Mouse (Mus musculus) adrenal gland, adult 2 months (tissue): ENCODE measurements around the gene Amigo2. TPM values are rescaled to one million over a fixed set of nuclear protein-coding genes. Genes with fewer than 3 reads are reported as not detected.
"Not testable (repeated sequence)": the region's sequence is repeated elsewhere in the genome, so short reads cannot be mapped to it uniquely, and the experiment has no call there.

Experiments used
- DNase-seq: peaks from one replicate; pipeline ENCODE4 v3.0.0; 2021
- polyA plus RNA-seq: library from polyadenylated mRNA; depleted of rRNA; stranded (reverse); fragments of >200 nt; gene quantifications from 2 replicates; pipeline ENCODE4 v1.2.3, GENCODE M21; 2012; rRNA removed
- total RNA-seq, 2 experiments: library from RNA; stranded (reverse); gene quantifications; 2 replicates each; pipeline ENCODE4 v1.2.3; 2021

The Amigo2 gene
- total and polyA plus RNA-seq, 3 experiments: 0.88 to 11.1 (median 7.1) TPM

GRCm38 (mm10) chr15:97216843-97217242, 30.2 kb downstream of the Amigo2 start:
- no peak for DNase-seq

- DNase-seq: no peak
Measured at GRCm38 (mm10) chr15:97212501-97213477, 34.3 kb downstream of the Amigo2 start.

- DNase-seq: not testable (repeated sequence)
Measured at GRCm38 (mm10) chr15:97209754-97210153, 37.3 kb downstream of the Amigo2 start.

- DNase-seq: no peak
Measured at GRCm38 (mm10) chr15:97206506-97206905, 40.6 kb downstream of the Amigo2 start.

GRCm38 (mm10) chr15:97205776-97206175, 41.3 kb downstream of the Amigo2 start:
- DNase-seq: no peak

- DNase-seq: peak; percentile 6
Measured at GRCm38 (mm10) chr15:97204889-97205288, 42.2 kb downstream of the Amigo2 start.

DNA sequence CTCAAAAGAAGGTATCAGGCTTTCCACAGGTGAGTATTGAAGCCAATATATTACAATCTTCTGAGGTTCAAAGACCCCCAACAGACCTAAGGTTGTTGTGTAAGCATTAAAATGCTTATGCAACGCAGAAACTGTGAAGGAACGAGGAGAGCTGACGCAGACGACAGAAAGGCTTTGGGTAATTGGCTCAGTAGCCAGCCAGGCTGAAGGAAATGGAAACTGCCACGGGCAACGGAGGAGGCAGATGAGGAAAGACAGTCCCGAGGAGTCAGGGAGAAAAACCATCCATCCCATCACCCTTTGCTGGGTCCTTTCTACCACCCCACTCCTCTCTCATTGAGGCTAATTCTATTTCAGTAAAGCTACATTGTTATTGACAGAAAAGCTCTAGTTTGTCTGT, 50.4 kb downstream of the Amigo2 start:
- no peak for DNase-seq

GRCm38 (mm10) chr15:97195628-97196027, 51.5 kb downstream of the Amigo2 start:
- DNase-seq: peak; percentile 18

Other genes starting within 250 kb of the Amigo2 start
- gene Slc38a4, start 191.3 kb downstream of the Amigo2 start, total RNA-seq: 1 to 10 TPM; 4.3 to 7.2 TPM
- 0.90 and 1.8 TPM in 2 replicates for gene Slc38a4, start 191.3 kb downstream of the Amigo2 start, polyA plus RNA-seq
- 10 to 100 TPM; 17.9 to 25.7 TPM for gene Pced1b, start 180 bp downstream of the Amigo2 start, total RNA-seq
- gene Pced1b, start 180 bp downstream of the Amigo2 start, polyA plus RNA-seq: 27.5 and 30.1 TPM in 2 replicates